Mouse (Mus musculus): ENCODE results near the gene Gnb5.

GRCm38 (mm10) chr9:75348066-75348465 lies 42.0 kb downstream of the Gnb5 start:
- TF ChIP-seq GATA1 (IDR thresholded peaks at IDR 0.05; ENCODE audit: borderline replicate concordance, low read length) (no peak), FLI1 (IDR thresholded peaks at IDR 0.05; ENCODE audit: low read length) (no peak)

Data from megakaryocyte, embryonic 14.5 days (primary cell).